Mouse (Mus musculus): ENCODE measurements at regions not wholly inside any gene's neighbourhood (a gene's known extent, or its start where the extent isn't known, plus 50 kb on each side); places are given as distances from the start of the nearest gene placed in this dataset.

DNA sequence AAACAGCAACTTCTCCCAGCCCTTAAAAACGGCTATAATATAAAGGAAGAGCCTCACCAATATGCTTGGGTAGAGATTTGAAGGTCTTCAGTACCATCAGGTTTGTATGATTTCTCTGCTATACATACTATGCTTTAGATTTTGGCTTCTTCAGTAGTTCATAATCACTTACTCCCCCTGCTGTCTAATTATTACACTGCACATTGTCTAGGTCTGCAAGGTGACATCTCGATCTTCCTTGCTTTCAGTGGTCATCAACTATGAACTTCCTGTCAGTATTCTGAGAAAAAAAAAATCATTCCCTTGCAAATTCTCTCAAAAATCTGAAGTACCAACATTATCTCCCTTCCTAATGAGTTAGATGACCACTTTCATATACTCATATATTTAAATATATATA is 225.4 kb upstream of the Galnt5 start:
- intact Hi-C loops (cut with DNase I) = no loop called here
- no peak for DNase-seq

DNA sequence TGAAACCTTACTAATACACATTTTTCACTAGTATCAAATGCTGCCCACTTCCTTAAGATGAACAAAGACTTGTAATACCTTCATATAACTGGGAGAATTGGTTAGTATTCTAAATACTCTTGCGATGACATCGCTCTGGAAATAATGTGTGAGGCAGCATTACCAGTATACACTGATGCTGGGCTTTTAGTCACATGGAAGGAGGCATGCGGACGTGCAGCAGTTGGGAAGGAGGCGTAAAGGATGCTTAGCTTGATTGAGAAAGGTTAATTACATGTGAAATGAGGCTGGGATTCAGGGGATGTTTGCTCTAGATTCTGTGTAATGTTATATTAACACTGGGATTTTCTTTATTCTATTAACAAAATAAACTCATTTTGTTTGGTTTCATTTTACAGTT is 221.5 kb upstream of the Galnt5 start:
- no peak for DNase-seq
- intact Hi-C loops (cut with DNase I) = no loop called here

DNA sequence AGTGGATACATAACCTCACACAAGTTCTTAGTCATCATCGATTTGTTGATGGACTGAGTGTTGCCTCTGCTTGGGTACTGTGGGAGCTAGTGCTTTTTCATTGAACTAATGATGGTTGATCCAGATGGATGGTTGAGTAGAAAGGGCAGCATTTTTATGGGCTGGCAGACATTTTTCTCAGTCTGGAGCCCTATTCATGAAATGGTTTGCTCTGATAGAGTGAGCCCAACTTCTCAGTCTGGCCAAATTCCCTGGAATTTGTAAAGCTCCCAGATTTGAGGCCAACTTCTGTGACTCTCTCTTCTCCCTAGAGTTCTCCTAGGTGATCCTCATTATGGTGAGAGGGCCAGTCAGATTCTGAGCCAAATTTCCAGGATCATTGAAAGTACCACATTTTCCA is 216.8 kb upstream of the Galnt5 start:
- DNase-seq = no peak
- intact Hi-C loops (cut with DNase I) = no loop called here

GRCm38 (mm10) chr2:57793519-57794296 is 204.0 kb upstream of the Galnt5 start:
- no peak for DNase-seq
- intact Hi-C loops (cut with DNase I) = no loop called here

- intact Hi-C loops (cut with DNase I) = no loop called here
- no peak for DNase-seq
Observed at GRCm38 (mm10) chr2:57799279-57799678, 198.4 kb upstream of the Galnt5 start.

DNA sequence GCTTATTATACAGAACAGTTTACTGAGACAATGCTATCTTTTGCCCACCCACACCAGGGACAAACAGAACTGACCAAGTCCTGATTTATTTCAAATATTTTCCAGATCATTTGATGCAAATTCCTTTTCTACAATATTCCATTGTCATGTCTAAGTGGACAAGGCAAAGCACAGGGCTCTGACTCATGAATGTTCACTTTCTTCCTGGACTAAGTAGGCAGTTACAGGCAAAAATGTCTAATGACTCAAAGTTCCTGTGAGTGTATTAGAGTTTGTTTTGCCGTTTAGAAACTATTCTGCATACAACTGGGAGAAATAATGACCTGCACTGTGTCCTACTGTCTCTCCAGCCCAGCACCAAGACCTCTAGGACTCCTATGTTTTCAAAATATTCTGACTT is 189.8 kb upstream of the Galnt5 start:
- intact Hi-C loops (cut with DNase I) = no loop called here
- no peak for DNase-seq

DNA sequence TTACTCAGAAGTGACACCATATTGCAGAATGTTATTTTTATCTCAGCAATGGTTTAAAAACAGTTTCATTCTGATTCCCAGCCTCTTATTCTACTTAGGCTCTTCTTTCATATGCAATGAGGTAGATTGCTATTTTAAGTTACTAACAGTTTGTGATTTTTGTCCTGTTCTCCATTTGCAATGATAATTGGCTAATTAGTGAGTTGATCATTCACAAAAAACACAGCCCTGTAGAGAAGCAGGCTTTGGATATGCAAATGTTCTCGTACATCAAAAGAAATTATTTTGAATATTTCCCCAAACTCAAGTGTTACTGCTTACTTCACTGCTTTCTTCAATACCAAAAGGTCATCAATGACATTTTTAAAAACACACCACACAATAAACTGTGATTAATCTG is 184.7 kb upstream of the Galnt5 start:
- DNase-seq = no peak
- intact Hi-C loops (cut with DNase I) = no loop called here

GRCm38 (mm10) chr2:57820343-57820742 is 177.3 kb upstream of the Galnt5 start:
- intact Hi-C loops (cut with DNase I) = no loop called here

DNA sequence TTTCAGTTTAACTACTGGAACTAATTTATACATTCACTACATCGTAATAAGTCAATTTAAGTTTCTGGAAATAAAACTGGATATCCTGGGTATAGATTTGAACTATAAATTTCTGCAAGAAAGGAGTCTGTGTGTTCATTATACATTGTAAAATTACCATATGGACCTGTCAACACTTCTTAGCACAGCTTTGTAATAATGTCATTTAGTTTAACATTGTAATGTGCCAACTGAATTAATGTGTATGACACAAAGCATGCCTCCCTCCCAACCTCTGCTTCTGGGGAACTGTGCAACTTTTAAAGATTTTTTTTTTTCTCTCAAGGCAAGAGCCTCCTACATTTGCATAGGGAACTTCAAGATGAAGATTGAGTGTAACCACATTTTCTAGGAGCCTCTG is 176.8 kb upstream of the Galnt5 start:
- intact Hi-C loops (cut with DNase I) = no loop called here
- DNase-seq = no peak

More at GRCm38 (mm10) chr2:57820343-57820742, 177.3 kb upstream of the Galnt5 start:
- no peak for DNase-seq

DNA sequence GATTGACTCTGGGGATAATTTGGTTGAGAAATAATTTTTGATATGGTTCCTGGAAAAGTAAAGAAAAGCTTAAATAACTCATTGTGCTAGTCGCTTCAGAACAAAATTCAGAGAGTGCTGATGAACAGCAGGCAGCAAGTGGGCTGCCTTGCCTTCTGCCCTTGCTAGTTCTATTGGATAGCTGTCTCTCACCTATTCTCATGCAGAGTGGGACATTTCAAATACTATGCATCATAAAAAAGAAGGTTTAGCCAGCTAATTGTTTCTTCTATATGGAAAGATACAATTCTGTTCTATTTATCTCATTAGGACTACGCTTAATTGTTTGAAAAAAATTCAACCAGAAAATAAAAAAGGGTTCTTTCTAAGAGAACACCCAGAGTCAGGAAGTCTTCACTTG is 169.4 kb upstream of the Galnt5 start:
- intact Hi-C loops (cut with DNase I) = no loop called here
- no peak for DNase-seq

DNA sequence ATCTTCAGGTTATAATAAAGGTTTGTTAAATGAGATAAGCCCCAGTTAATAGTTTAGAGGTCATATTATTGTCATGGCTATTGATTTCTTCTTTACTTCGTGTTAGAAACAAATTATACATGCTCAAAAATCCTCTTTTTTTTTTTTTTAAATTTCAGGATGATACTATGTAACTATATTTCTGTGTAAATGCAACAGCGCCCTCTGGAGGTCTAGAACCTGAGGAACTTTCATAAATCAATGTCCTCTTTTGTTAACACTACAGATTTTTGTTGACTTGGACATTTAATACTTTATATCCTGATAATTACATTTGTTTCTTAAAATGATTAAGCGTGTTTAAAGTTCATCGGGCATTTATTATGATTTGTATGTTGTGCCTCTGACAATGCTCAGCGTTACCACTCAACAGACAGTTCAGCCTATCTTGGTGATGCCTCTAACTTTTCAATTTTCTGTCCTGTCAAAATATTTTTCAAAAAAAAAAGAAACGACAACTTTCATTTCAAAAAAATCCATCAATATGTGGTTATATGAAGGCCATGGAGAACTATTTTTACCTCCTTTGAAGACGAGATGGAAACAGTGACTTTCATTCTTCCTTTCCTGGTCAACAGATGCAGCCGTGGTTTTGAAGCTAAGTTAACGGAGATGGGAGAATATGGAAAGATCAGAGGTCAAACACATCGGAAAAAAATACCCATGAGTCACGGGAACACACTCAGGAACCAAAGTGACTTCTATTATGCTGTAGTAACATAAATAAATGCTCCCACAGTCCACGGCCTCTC is 164.9 kb upstream of the Galnt5 start:
- intact Hi-C loops (cut with DNase I) = loop anchor here (2.0 kb wide), 1 partner anchor 1716 kb away; no protein-coding TSS in a partner anchor
- DNase-seq = peak; percentile 47 to 74

- no peak for DNase-seq
- intact Hi-C loops (cut with DNase I) = no loop called here
Observed at GRCm38 (mm10) chr2:57845135-57845534, 152.5 kb upstream of the Galnt5 start.

DNA sequence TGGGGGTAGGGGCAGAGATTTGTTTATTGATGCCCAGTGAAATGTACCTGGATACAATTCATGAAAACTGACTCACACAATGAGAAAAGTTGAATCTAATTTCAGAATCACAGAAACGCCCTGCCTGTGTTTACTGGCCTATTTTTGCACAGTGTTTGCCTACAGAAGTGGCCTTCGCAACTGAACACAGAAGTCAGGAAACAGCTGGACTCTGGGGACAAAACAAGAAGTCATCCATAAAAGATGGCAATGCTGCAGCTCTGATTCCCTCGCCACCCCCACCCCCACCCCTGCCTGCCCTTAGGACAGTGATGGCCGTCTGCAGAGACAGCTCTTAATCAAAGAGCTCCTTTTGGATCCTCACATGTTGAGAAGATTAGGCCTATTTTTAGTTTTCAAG is 150.0 kb upstream of the Galnt5 start:
- intact Hi-C loops (cut with DNase I) = no loop called here
- DNase-seq = no peak

DNA sequence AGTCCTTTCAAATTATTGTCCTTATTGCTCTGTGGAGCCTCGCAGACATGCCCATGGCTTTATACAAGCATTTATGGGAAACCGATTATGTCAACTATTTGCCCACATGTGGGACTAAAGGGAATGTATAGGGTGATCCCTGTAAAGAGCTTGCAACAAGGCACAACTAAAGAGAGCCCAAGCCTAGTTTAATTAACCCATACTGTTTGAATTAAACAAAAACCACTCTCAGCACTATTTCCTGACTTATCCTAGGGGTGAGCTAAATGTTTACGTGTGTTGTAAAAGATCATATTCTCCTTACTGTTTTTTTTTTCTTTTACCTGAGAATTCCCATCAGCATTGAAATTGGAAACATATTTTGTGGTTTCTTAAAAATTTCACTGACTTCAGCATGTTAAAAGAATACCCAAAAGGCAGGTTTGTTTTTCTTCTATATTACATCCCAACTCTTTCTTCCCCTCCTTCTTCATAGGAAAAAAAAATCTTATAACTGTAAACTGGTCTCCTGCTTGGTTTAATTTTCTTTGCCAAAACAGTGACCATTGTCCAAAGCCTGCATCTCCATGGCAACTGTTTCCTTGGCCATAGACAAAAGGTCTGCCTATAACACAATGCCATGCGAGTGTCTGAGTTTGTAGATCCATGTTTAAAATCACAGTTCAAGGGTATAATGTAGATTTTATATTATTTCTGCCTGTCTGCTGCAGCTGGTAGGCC is 148.2 kb upstream of the Galnt5 start:
- intact Hi-C loops (cut with DNase I) = no loop called here
- no peak for DNase-seq

DNA sequence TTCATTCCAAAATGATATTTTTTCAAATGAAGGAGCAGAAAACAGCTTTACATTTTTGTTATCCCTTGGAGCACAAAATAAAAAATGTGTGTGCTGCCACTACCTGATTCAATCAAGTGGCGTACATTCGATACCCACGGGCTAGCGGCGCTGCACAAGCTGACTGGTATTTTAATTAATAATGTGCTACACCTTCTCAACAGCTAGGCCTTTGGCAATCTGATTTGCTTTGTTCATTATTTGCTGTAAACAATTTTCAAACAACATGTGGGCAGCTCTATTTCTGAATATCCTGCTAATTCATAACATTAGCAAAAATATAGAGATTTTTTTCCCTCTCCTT is 147.7 kb upstream of the Galnt5 start:
- no peak for DNase-seq
- intact Hi-C loops (cut with DNase I) = no loop called here

- DNase-seq = peak; percentile 76 to 79
- intact Hi-C loops (cut with DNase I) = no loop called here
Observed at GRCm38 (mm10) chr2:57856524-57857107, 141.1 kb upstream of the Galnt5 start.

DNA sequence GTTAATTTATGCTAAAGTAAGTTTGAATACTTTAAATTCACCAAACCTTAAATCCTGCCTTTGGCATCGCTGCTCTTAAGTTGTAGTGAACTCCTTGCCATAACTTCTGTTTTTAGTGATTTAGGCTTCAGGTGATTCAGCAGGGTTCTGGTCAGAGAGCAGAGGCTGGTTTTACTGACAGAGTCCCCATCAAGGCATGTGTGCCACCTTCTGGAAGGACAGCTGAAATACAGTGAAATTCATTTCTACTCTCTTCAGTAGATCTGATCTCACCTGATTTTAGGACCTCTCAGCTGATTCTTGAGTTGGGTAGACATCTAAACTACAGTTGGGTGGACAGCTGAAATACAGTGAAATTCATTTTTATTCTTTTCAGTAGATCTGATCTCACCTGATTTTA is 132.4 kb upstream of the Galnt5 start:
- peak; percentile 12 to 20 for DNase-seq
- intact Hi-C loops (cut with DNase I) = loop anchor here (2.0 kb wide), 1 partner anchor 1754 kb away; no protein-coding TSS in a partner anchor

DNA sequence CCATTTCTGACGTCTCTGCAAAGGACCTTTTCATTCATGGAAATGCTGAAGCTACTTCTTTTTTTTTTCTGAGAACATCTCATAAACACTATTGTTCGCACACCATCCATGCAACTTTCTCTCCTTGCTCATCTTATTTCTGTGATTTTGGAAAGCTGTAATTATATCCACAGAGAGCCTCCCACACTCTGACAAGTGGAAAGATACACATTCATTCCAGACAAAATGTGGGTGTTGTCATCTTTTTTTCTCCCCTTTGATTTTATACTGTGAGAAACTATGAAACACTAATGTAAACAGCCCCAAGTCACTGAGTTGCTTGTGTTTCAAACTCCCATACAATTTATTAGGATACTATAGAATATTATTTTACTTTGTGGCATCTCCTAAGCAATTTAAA is 129.6 kb upstream of the Galnt5 start:
- intact Hi-C loops (cut with DNase I) = no loop called here
- no peak for DNase-seq

DNA sequence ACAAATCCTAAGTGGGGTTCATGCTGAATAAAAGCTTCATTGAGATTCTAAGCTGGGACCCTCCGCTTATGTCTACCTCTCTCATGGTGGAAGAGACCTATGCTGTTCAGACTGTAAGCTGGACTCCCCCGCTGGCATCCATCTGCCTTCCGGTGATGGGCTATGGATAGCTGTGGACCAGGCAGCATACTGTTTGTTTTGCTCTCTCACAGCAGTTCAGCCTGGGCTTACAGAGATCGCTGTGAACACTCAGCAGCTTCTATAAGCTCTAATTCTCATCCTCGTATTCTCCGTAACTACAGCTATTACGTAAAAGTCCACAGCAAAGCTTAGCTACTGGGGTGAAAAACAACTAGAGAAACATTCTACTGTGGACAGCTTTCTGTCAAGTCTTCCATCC is 97.5 kb upstream of the Galnt5 start:
- intact Hi-C loops (cut with DNase I) = no loop called here
- DNase-seq = no peak

- intact Hi-C loops (cut with DNase I) = no loop called here
- no peak for DNase-seq
Observed at GRCm38 (mm10) chr2:57900580-57901247, 97.0 kb upstream of the Galnt5 start.

GRCm38 (mm10) chr2:57905184-57905583 is 92.5 kb upstream of the Galnt5 start:
- DNase-seq = no peak
- intact Hi-C loops (cut with DNase I) = no loop called here

Data from heart, postnatal 10 days (tissue).